Mouse (Mus musculus): ENCODE data around the gene E130116L18Rik.

- no peak for TF ChIP-seq TAL1 (IDR thresholded peaks at IDR 0.05; ENCODE audit: low read length)
- TF ChIP-seq GATA1 (IDR thresholded peaks at IDR 0.05; ENCODE audit: low read length): no peak
Measured at GRCm38 (mm10) chr5:25254491-25254890, 31.5 kb upstream of the E130116L18Rik start.
